Mouse (Mus musculus) bone marrow, adult 2 months (tissue): ENCODE data around the gene Ggact. TPM values are rescaled to one million over a fixed set of nuclear protein-coding genes. Genes with fewer than 3 reads are reported as not detected.

Experiments
- H3K27ac ChIP-seq: fragments of 200-500 bp; 2 replicates; pipeline ENCODE4 v1.5.1; 2012; ENCODE audit warnings: low read depth, mild to moderate bottlenecking, control low read depth, inconsistent platforms, low read length; ENCODE audit not compliant: control insufficient read depth, poor library complexity, insufficient read depth
- H3K4me1 ChIP-seq: fragments of 200-500 bp; 2 replicates; pipeline ENCODE4 v1.6.1; 2011; ENCODE audit warnings: low read length; ENCODE audit not compliant: control insufficient read depth, insufficient read depth
- H3K4me3 ChIP-seq: fragments of 200-500 bp; replicated peaks from 2 replicates; pipeline ENCODE3; 2011; ENCODE audit warnings: mild to moderate bottlenecking, low read depth, low read length, control low read depth; ENCODE audit not compliant: control insufficient read depth
- CTCF ChIP-seq: fragments of 200-500 bp; IDR thresholded peaks from 2 replicates; pipeline ENCODE4 v1.5.1; 2011; ENCODE audit warnings: low read length, control low read depth; ENCODE audit not compliant: control insufficient read depth, insufficient read depth
- POLR2A ChIP-seq: fragments of 200-500 bp; IDR thresholded peaks from 2 replicates; pipeline ENCODE4 v1.6.1; 2011; ENCODE audit warnings: low read depth, mild to moderate bottlenecking, control low read depth, low read length, borderline replicate concordance; ENCODE audit not compliant: control insufficient read depth
- WGBS: fragments of 180-500 bp; shearing (Covaris S2); methylation state at CpG from one replicate; pipeline ENCODE4 v1.1.7; 2018; 5-methylcytosine and 5-hydroxymethylcytosine counted together
- polyA plus RNA-seq: library from polyadenylated mRNA; stranded (reverse); fragments of >200 nt; gene quantifications from 2 replicates; pipeline ENCODE4 v1.2.4, GENCODE M21; 2011; ENCODE audit warnings: low replicate concordance; ENCODE audit not compliant: missing spikeins, insufficient read depth, insufficient read length

Ggact gene
- polyA plus RNA-seq, 1 experiment = 15.9 TPM

DNA sequence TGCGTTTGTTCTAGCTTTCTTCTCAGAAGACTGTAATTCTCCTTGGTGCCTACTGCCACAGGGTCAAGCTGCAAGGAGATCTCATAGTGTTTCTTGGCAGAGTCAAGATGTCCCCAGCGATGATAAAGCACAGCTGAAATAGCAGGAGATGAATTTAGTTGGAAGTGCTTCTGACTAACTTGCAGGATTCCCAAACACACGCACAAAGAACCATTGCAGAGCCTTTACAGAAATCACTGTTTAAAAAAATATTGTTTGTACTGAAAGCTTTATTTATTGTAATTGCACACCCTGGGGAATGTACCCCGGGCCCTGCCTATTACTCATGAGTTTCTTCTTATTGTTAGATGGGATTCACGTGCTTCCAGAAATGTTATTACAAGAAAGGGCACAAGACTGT is 6.5 kb upstream of the Ggact start:
- TF ChIP-seq POLR2A = no peak
- no peak for TF ChIP-seq CTCF

DNA sequence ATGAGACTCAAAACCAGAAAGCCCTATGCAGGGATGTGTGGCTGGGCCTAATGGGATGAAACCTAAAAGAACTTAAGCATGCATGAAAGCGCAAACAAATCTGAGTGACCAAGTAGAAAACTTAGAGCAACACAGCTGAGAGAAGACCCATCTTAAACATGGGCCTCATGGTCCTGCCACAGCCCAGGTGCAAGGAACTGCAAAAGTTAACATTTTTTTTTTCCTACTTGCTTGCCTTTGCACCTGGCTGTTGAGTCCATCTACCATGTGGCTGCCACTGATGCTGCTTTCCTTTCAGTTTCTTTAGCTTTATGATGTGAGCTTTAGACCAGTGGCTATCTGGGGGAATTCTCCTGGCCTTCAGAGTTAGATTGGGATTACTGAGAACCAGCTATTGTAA is 4.1 kb upstream of the Ggact start:
- 90% methylated on average over 1 of the region's 1 CpGs for WGBS
- no peak for TF ChIP-seq CTCF
- no peak for TF ChIP-seq POLR2A
- H3K27ac ChIP-seq = no peak overlapping the region

More for the DNA sequence above, 6.5 kb upstream of the Ggact start:
- 83% methylated on average over 5 of the region's 5 CpGs for WGBS
- no peak overlapping the region for H3K4me3 ChIP-seq
- H3K27ac ChIP-seq = no peak overlapping the region
- no peaks in the 10 kb centered on the region for H3K4me1 ChIP-seq

DNA sequence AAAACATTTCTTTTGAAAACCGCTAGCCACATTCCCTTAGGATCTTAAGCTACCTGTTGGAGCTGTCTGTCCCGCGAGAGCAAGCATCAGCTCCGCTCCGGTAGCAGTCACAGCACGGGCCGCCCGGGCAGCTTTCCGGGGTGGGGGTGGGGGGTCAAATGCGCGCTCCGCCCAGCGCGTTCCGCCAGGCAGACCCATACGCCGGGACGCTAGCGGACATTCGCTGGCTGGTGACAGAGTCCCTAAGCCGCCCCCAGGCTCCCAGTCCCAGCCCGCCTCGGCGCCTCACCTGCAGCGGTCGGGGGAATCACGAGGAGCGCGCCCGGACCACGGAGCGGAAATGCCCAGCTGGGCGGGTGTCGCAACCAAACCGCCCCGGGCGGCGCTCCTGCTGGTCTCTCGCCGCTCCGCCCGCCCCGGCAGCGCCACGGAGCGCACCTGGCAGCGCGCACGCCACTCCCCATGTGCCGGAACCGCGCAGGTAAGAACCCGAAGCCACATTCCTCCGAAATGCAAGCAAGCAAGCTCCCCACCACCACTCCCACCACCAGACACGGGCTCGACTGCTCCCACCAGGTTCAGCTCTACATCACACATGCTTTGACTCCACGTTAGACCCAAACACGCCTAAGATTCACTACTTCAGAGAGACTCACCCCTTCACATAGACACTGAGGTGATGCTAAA is 602 bp downstream of the Ggact start:
- under 1% methylated on average over 58 of the region's 58 CpGs for WGBS
- H3K4me3 ChIP-seq = peak overlapping the region; percentile 46
- TF ChIP-seq POLR2A = no peak; the same call in 1 of the 2 replicates
- TF ChIP-seq CTCF = no peak
- H3K4me1 ChIP-seq = no peaks in the 10 kb centered on the region
- no peak overlapping the region for H3K27ac ChIP-seq

More for the DNA sequence above, 4.1 kb upstream of the Ggact start:
- Histone ChIP-seq H3K4me3 (no peak overlapping the region), H3K4me1 (no peaks in the 10 kb centered on the region)

GRCm38 (mm10) chr14:122912137-122912536 is 1.4 kb downstream of the Ggact start:
- H3K27ac ChIP-seq = no peak overlapping the region
- 55% methylated on average over 1 of the region's 1 CpGs for WGBS
- H3K4me3 ChIP-seq = no peak overlapping the region
- no peaks in the 10 kb centered on the region for H3K4me1 ChIP-seq
- TF ChIP-seq POLR2A (no peak), CTCF (no peak)

- H3K4me1 ChIP-seq = no peaks in the 10 kb centered on the region
- TF ChIP-seq POLR2A (no peak), CTCF (no peak)
- no peak overlapping the region for H3K27ac ChIP-seq
- H3K4me3 ChIP-seq = no peak overlapping the region
These were observed 2.3 kb downstream of the Ggact start for GRCm38 (mm10) chr14:122911265-122911664.

GRCm38 (mm10) chr14:122909368-122910091 is 4.0 kb downstream of the Ggact start:
- TF ChIP-seq POLR2A = no peak
- no peak for TF ChIP-seq CTCF
- Histone ChIP-seq H3K4me1 (no peaks in the 10 kb centered on the region), H3K27ac (no peak overlapping the region), H3K4me3 (no peak overlapping the region)
- 80% methylated on average over 5 of the region's 5 CpGs for WGBS

- H3K4me1 ChIP-seq = no peaks in the 10 kb centered on the region
- WGBS = 86% methylated on average over 4 of the region's 4 CpGs
- TF ChIP-seq CTCF (no peak), POLR2A (no peak)
- no peak overlapping the region for H3K4me3 ChIP-seq
- H3K27ac ChIP-seq = no peak overlapping the region
These were observed 5.5 kb downstream of the Ggact start for GRCm38 (mm10) chr14:122908075-122908474.

- H3K4me1 ChIP-seq = no peaks in the 10 kb centered on the region
- no peak overlapping the region for H3K27ac ChIP-seq
- 82% methylated on average over 1 of the region's 1 CpGs for WGBS
- TF ChIP-seq POLR2A = no peak
- TF ChIP-seq CTCF = no peak
- H3K4me3 ChIP-seq = no peak overlapping the region
These were observed 8.6 kb downstream of the Ggact start for GRCm38 (mm10) chr14:122905007-122905406.
